ENCODE assay signal across 29 mouse cellular contexts in genomic region chr16:97401741-97402140, GRCm38 (mm10). TPM values are rescaled to one million over a fixed set of nuclear protein-coding genes. Genes with fewer than 3 reads are reported as not detected.
DNase-seq lines count a peak whose midpoint lies in the region; ATAC-seq and TF ChIP-seq lines count a peak whose summit lies in the region.
"Had no signal": no experiment of that assay in that cellular context is flagged by ENCODE, and none has a peak within 500 bp of the region (broad histone marks: within the 10 kb centered on the region; RNA-seq: fewer than 3 reads in every experiment).

No protein-coding gene starts in this region.

- peak overlapping the region; percentile 12 for H3ac ChIP-seq in C2C12 (ENCODE audit: control insufficient read depth, insufficient read length, low read depth)

- no peak for TF ChIP-seq CTCF in intestine, postnatal 0 days (IDR thresholded peaks at IDR 0.05; ENCODE audit: low read depth)
- TF ChIP-seq CTCF in C2C12 (IDR thresholded peaks at IDR 0.05; ENCODE audit: control insufficient read depth, insufficient read depth, insufficient read length), result no peak

- H3K4me1 ChIP-seq in intestine, postnatal 0 days (replicated peaks; ENCODE audit: control insufficient read depth, insufficient read depth, low read length), result no peaks in the 10 kb centered on the region
- no peaks in the 10 kb centered on the region for H3K4me1 ChIP-seq in intestine, embryonic 15.5 days (replicated peaks)
- peaks cover 11% of the 10 kb centered on the region; the same call in 1 of the 2 replicates for H3K4me1 ChIP-seq in stomach, embryonic 16.5 days (ENCODE audit: control insufficient read depth, insufficient read depth, low read length)
- H3K4me1 ChIP-seq: forebrain, embryonic 15.5 days; hindbrain, embryonic 10.5 days; limb, embryonic 12.5 days; liver, embryonic 12.5 days; neural tube, embryonic 13.5 days had no signal

- H3K4me2 ChIP-seq in intestine, postnatal 0 days (replicated peaks; ENCODE audit: low read depth), result no peak overlapping the region
- no peak overlapping the region for H3K4me2 ChIP-seq in intestine, embryonic 15.5 days (replicated peaks)
- H3K4me2 ChIP-seq in stomach, embryonic 16.5 days (ENCODE audit: low read depth, low read length), result no peak overlapping the region
- H3K4me2 ChIP-seq: forebrain, embryonic 15.5 days; heart, embryonic 11.5 days; limb, embryonic 12.5 days; liver, embryonic 12.5 days; midbrain, embryonic 12.5 days; neural tube, embryonic 13.5 days had no signal

- H3K79me2 ChIP-seq in C2C12 (ENCODE audit: control insufficient read depth, insufficient read depth), result no peaks in the 10 kb centered on the region

- no peaks in the 10 kb centered on the region for H3K79me3 ChIP-seq in C2C12 (ENCODE audit: low read depth)

- no peak overlapping the region for H3K27ac ChIP-seq in intestine, postnatal 0 days (ENCODE audit: low read depth, low read length)
- no peak overlapping the region for H3K27ac ChIP-seq in intestine, embryonic 15.5 days
- peak overlapping the region; percentile 86 for H3K27ac ChIP-seq in stomach, embryonic 16.5 days (ENCODE audit: low read length)
- H3K27ac ChIP-seq: forebrain, embryonic 15.5 days; hindbrain, embryonic 10.5 days; layer of hippocampus, adult 2 months; limb, embryonic 12.5 days; liver, embryonic 12.5 days; midbrain, embryonic 12.5 days; neural tube, embryonic 13.5 days had no signal

- H3K4me3 ChIP-seq in intestine, postnatal 0 days (ENCODE audit: low read depth, low read length), result no peak overlapping the region
- no peak overlapping the region for H3K4me3 ChIP-seq in intestine, embryonic 15.5 days (replicated peaks)
- H3K4me3 ChIP-seq in C2C12 (ENCODE audit: insufficient read depth, poor library complexity, severe bottlenecking), result no peak overlapping the region
- H3K4me3 ChIP-seq in stomach, embryonic 16.5 days (replicated peaks; ENCODE audit: low read length), result no peak overlapping the region
- H3K4me3 ChIP-seq: forebrain, embryonic 15.5 days; hindbrain, embryonic 10.5 days; layer of hippocampus, adult 2 months; limb, embryonic 12.5 days; liver, embryonic 12.5 days; midbrain, embryonic 12.5 days; neural tube, embryonic 13.5 days had no signal

- no peaks in the 10 kb centered on the region for H3K36me3 ChIP-seq in intestine, postnatal 0 days (ENCODE audit: control insufficient read depth, insufficient read depth)
- no peaks in the 10 kb centered on the region for H3K36me3 ChIP-seq in intestine, embryonic 15.5 days
- no peaks in the 10 kb centered on the region for H3K36me3 ChIP-seq in C2C12 (ENCODE audit: control insufficient read depth, insufficient read depth)
- H3K36me3 ChIP-seq in stomach, embryonic 16.5 days (ENCODE audit: control insufficient read depth, insufficient read depth, low read length), result no peaks in the 10 kb centered on the region
- H3K36me3 ChIP-seq: forebrain, embryonic 15.5 days; hindbrain, embryonic 10.5 days; limb, embryonic 12.5 days; liver, embryonic 12.5 days; midbrain, embryonic 12.5 days; neural tube, embryonic 13.5 days had no signal

- no peak for DNase-seq in lung, postnatal 25 days (ENCODE audit: low spot score)
- DNase-seq: adrenal gland, adult 2 months; B cell, adult 2 months; cerebellum, adult 18-20 months; cerebellum, postnatal 25 days; embryo, embryonic 11 days; gastrocnemius, postnatal 10 days; kidney, adult 2 months; kidney, postnatal 25 days; lung, adult 2 months; lung, postnatal 14 days; right cerebral cortex, postnatal 4 days had no signal

- ATAC-seq in intestine, postnatal 0 days, result peak; percentile 14; the same call in 1 of the 2 replicates
- ATAC-seq in intestine, embryonic 15.5 days, result no peak
- peak; percentile 82 for ATAC-seq in activated CD4-positive, CD25-positive, alpha-beta regulatory T cell, adult 4 months
- ATAC-seq in stomach, embryonic 16.5 days (ENCODE audit: insufficient read depth, low FRiP score), result peak; percentile 35; the same call in 1 of the 2 replicates
- no peak for ATAC-seq in monocyte, adult 5-6 weeks (replicated peaks; ENCODE audit: insufficient number of reproducible peaks, low FRiP score, low TSS enrichment, poor library complexity, severe bottlenecking)
- ATAC-seq: forebrain, embryonic 15.5 days; hindbrain, embryonic 16.5 days; liver, embryonic 12.5 days had no signal

- H3K9me3 ChIP-seq in intestine, postnatal 0 days (ENCODE audit: control insufficient read depth), result no peaks in the 10 kb centered on the region
- no peaks in the 10 kb centered on the region for H3K9me3 ChIP-seq in intestine, embryonic 15.5 days
- no peaks in the 10 kb centered on the region for H3K9me3 ChIP-seq in stomach, embryonic 16.5 days (replicated peaks; ENCODE audit: control insufficient read depth, low read length)
- H3K9me3 ChIP-seq: forebrain, embryonic 15.5 days; hindbrain, embryonic 10.5 days; limb, embryonic 12.5 days; liver, embryonic 12.5 days; midbrain, embryonic 12.5 days; neural tube, embryonic 13.5 days had no signal

- H3K9ac ChIP-seq in intestine, postnatal 0 days (ENCODE audit: low read depth, low read length), result no peak overlapping the region
- H3K9ac ChIP-seq in intestine, embryonic 15.5 days, result no peak overlapping the region
- H3K9ac ChIP-seq in stomach, embryonic 16.5 days (ENCODE audit: low read length), result no peak overlapping the region
- H3K9ac ChIP-seq: forebrain, embryonic 15.5 days; limb, embryonic 12.5 days; liver, embryonic 12.5 days; midbrain, embryonic 12.5 days; neural tube, embryonic 13.5 days had no signal

- no peaks in the 10 kb centered on the region for H3K27me3 ChIP-seq in intestine, postnatal 0 days (replicated peaks; ENCODE audit: control insufficient read depth, insufficient read depth, low read length)
- no peaks in the 10 kb centered on the region for H3K27me3 ChIP-seq in intestine, embryonic 15.5 days (replicated peaks)
- H3K27me3 ChIP-seq in C2C12 (ENCODE audit: control insufficient read depth, insufficient read depth, insufficient read length), result no peaks in the 10 kb centered on the region
- H3K27me3 ChIP-seq in stomach, embryonic 16.5 days (ENCODE audit: control insufficient read depth, insufficient read depth, low read length), result no peaks in the 10 kb centered on the region
- H3K27me3 ChIP-seq: forebrain, embryonic 15.5 days; limb, embryonic 12.5 days; midbrain, embryonic 12.5 days had no signal

TF ChIP-seq in C2C12, 6 proteins besides CTCF, POLR2A, EP300 and RAD21:
- TF ChIP-seq MAX (IDR thresholded peaks at IDR 0.05) (no peak), FOSL1 (IDR thresholded peaks at IDR 0.05; ENCODE audit: insufficient read depth, low read length, poor library complexity, severe bottlenecking) (no peak), MYOD1 (IDR thresholded peaks at IDR 0.05; ENCODE audit: control insufficient read depth, insufficient read length, low read depth) (no peak), CEBPB (IDR thresholded peaks at IDR 0.05; ENCODE audit: low read depth) (no peak), USF1 (IDR thresholded peaks at IDR 0.05; ENCODE audit: low read depth) (no peak), MYOG (IDR thresholded peaks at IDR 0.05; ENCODE audit: control insufficient read depth, extremely low read depth, insufficient read length) (no peak)

RNA-seq across cellular contexts. Expression of gene Bace2, which starts 45.2 kb away (rescaled TPM):
- 15.6 and 17.8 TPM in 2 replicates for polyA plus RNA-seq in intestine, postnatal 0 days (2015; fragmentation: Nextera tagmentation; extraction: Ambion mirVana)
- 13.4 and 13.6 TPM in 2 replicates for polyA plus RNA-seq in intestine, embryonic 15.5 days (2015; fragmentation: Nextera tagmentation; extraction: Ambion mirVana)
- polyA plus RNA-seq in C2C12 (2012; fragmentation: generic; extraction: Trizol), result 0.66 TPM
- polyA plus RNA-seq in activated CD4-positive, CD25-positive, alpha-beta regulatory T cell, adult 4 months (2017; shearing (Covaris generic)), result 1 to 10 TPM in 1 of 2 experiments, under 1 TPM in 1; 0.25 to 2.0 TPM
- polyA plus RNA-seq in stomach, embryonic 16.5 days (2015; fragmentation: Nextera tagmentation; extraction: Ambion mirVana), result 116 and 154 TPM in 2 replicates
- total RNA-seq in monocyte, adult 5-6 weeks (2017), result 0.21 TPM in 1 of 3 replicates, not detected in the others
- total RNA-seq: granulocyte monocyte progenitor cell, adult 5-6 weeks; megakaryocyte, adult 5-6 weeks had no signal

Comparison
In these comparisons a context has a peak if more than half of its experiments do, and no peak if none do; other contexts are left out.
1. ATAC-seq: peak in intestine, postnatal 0 days (single experiment), activated CD4-positive, CD25-positive, alpha-beta regulatory T cell, adult 4 months (single experiment) and stomach, embryonic 16.5 days (single experiment); none in intestine, embryonic 15.5 days (single experiment) and monocyte, adult 5-6 weeks (single experiment).